Mouse (Mus musculus) kidney, postnatal 25 days (tissue): ENCODE data around the gene Gm17124.
"Not testable (repeated sequence)": the region's sequence is repeated elsewhere in the genome, so short reads cannot be mapped to it uniquely, and the experiment has no call there.

Experiments
- DNase-seq, 2 experiments: peaks; one replicate each; pipeline ENCODE4 v3.0.0; 2021; ENCODE audit warnings: mixed read lengths in 2 of 2

Gene Gm17124

GRCm38 (mm10) chr14:42599782-42600181 is at the start of gene Gm17124:
TSS of gene Gm17124 (minus strand) at chr14:42599882.
- not testable (repeated sequence) for DNase-seq

DNA sequence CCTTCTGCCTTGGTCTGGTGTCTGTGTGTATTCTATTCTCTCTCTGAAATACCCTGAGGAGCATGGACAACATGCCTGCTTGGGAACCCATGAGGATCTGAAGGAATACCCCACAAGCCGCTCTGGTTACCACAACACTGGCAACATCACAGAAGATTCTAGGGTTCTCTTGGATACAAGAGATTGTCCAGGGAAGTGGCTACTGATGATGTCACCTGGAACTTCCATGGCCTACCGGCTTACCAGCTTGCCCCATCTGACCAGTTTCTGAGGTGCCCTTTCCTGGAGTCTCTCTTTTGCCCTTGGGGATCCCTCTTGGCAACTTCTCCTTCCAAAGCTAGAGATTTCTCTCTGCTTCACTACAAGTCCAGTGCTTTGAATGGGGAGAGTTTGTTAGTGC is 42.1 kb upstream of the Gm17124 start, which contains the start of gene Gm3633:
Gene Gm3633, minus strand, starts transcription at position 101 of the 400 bp plus-strand sequence.
- DNase-seq: not testable (repeated sequence)
